Mouse (Mus musculus): ENCODE results near the gene Syt1.

DNA sequence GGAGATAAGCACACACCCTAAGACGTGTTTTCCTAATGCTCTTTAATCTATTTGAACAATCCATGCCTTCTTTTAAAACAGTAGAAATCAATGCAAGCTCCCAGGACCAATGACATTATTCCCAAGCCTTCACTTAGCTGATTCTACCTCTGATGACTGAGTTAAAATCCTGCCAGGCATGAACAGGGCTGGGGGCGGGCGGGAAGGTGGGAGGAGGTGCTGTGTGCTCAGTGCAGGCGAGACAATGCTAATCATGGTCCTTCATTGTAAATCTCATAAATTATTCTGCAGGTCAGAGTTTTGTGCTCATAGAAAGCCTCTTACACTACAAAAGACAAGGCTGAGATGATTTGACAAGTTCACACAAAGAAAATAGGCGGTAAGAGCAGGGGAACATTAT lies 366.9 kb downstream of the Syt1 start:
- TF ChIP-seq CTCF (IDR thresholded peaks at IDR 0.05; ENCODE audit: low read depth, low read length) (no peak), GATA1 (IDR thresholded peaks at IDR 0.05; ENCODE audit: borderline replicate concordance, low read length) (no peak)

All from G1E (cell line).